Comparison of ENCODE assay signal across 8 mouse cellular contexts in the genomic region with DNA sequence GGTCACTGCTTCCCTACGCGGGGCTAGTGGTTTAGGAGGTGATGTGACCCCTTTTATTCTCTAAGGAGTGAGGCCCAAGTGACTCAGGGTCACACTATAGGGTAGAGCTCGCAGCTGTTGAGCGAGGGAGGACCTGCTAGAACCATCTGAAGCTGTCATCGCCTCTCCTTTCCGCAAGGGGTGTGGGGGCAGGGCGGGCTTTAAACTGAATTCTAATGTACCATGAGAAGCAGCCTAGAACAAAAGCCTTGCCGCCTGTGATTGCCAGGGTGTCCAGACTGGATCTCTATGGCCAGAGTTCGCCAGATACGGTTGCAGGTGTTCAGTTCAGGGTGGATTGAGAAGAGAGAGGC. TPM values are rescaled to one million over a fixed set of nuclear protein-coding genes. Genes with fewer than 3 reads are reported as not detected.
DNase-seq lines count a peak whose midpoint lies in the region; ATAC-seq and TF ChIP-seq lines count a peak whose summit lies in the region.

No protein-coding gene starts in this region.

- no peaks in the 10 kb centered on the region for H3K9me3 ChIP-seq in kidney, postnatal 0 days (replicated peaks; ENCODE audit: low read length)

- peak overlapping the region; percentile 2; the same call in 1 of the 2 replicates for H3K9ac ChIP-seq in kidney, postnatal 0 days (ENCODE audit: low read depth, low read length)

- peak overlapping the region; percentile 93 for H3K4me2 ChIP-seq in kidney, postnatal 0 days (ENCODE audit: low read length)

- peak overlapping the region; percentile 28 for H3K4me3 ChIP-seq in kidney, postnatal 0 days (replicated peaks; ENCODE audit: low read depth, low read length)

- no peaks in the 10 kb centered on the region; the same call in 1 of the 2 replicates for H3K27me3 ChIP-seq in kidney, postnatal 0 days (ENCODE audit: insufficient read depth, low read length)
- H3K27me3 ChIP-seq in splenic B cell, adult 2 months (ENCODE audit: control insufficient read depth, insufficient read depth, low read length, poor library complexity, severe bottlenecking): no peaks in the 10 kb centered on the region

- no peak for TF ChIP-seq CTCF in kidney, postnatal 0 days (IDR thresholded peaks at IDR 0.05; ENCODE audit: low read depth)

- WGBS in kidney, postnatal 0 days: 3% methylated on average over 10 of the region's 10 CpGs

- H3K36me3 ChIP-seq in kidney, postnatal 0 days (ENCODE audit: insufficient read depth, low read length): no peaks in the 10 kb centered on the region
- no peaks in the 10 kb centered on the region for H3K36me3 ChIP-seq in splenic B cell, adult 2 months (ENCODE audit: control insufficient read depth, insufficient read depth, low read length, poor library complexity, severe bottlenecking)

- H3K27ac ChIP-seq in kidney, postnatal 0 days: peak overlapping the region; percentile 58

- 0 out of 2 replicates have a peak, but pooled peaks cover 23% of the 10 kb centered on the region for H3K4me1 ChIP-seq in kidney, postnatal 0 days (replicated peaks; ENCODE audit: insufficient read depth, low read length)

- DNase-seq in layer of hippocampus, adult 11-12 months (ENCODE audit: low spot score): peak; percentile 66
- no peak for DNase-seq in layer of hippocampus, adult 9-10 months (ENCODE audit: low spot score)
- DNase-seq in forelimb bud, embryonic 11.5 days (ENCODE audit: low read depth, low spot score): peak; percentile 54
- DNase-seq in kidney, postnatal 0 days (ENCODE audit: low spot score): peak; percentile 61
- DNase-seq in mesoderm, embryonic 11.5 days (ENCODE audit: low read depth, low spot score): peak; percentile 89
- DNase-seq in splenic B cell, adult 2 months (ENCODE audit: low read depth, low spot score): peak; percentile 75
- DNase-seq in cerebellum, adult 9-11 months: no peak

- ATAC-seq in activated CD4-positive, CD25-positive, alpha-beta regulatory T cell, adult 4 months: peak; percentile 59
- ATAC-seq in kidney, postnatal 0 days (replicated peaks; ENCODE audit: low FRiP score, low read depth): peak; percentile 16; the same call in 1 of the 2 replicates

RNA-seq across cellular contexts. Expression of a gene that starts 1.4 kb away (rescaled TPM):
- 1 to 10 TPM in 1 of 2 experiments, under 1 TPM in 1; 0.69 to 1.0 TPM for polyA plus RNA-seq in activated CD4-positive, CD25-positive, alpha-beta regulatory T cell, adult 4 months (2017; shearing (Covaris generic))
- 24.8 and 28.0 TPM in 2 replicates for polyA plus RNA-seq in kidney, postnatal 0 days (2015; fragmentation: Nextera tagmentation; extraction: Ambion mirVana)

RNA-seq across cellular contexts. Expression of a gene that starts 31.1 kb away (rescaled TPM):
- polyA plus RNA-seq in activated CD4-positive, CD25-positive, alpha-beta regulatory T cell, adult 4 months (2017; shearing (Covaris generic)): 10 to 100 TPM; 51.0 to 57.8 TPM
- 110 and 117 TPM in 2 replicates for polyA plus RNA-seq in kidney, postnatal 0 days (2015; fragmentation: Nextera tagmentation; extraction: Ambion mirVana)

RNA-seq across cellular contexts. Expression of a gene that starts 53.9 kb away (rescaled TPM):
- polyA plus RNA-seq in activated CD4-positive, CD25-positive, alpha-beta regulatory T cell, adult 4 months (2017; shearing (Covaris generic)): 1 to 10 TPM; 4.7 to 5.4 TPM
- polyA plus RNA-seq in kidney, postnatal 0 days (2015; fragmentation: Nextera tagmentation; extraction: Ambion mirVana): 169 and 170 TPM in 2 replicates

Comparison
In these comparisons a context has a peak if more than half of its experiments do, and no peak if none do; other contexts are left out.
1. DNase-seq: peak in layer of hippocampus, adult 11-12 months (single experiment), forelimb bud, embryonic 11.5 days (single experiment), kidney, postnatal 0 days (single experiment), mesoderm, embryonic 11.5 days (single experiment) and splenic B cell, adult 2 months (single experiment); none in layer of hippocampus, adult 9-10 months (single experiment) and cerebellum, adult 9-11 months (single experiment).
2. RNA of a gene that starts 1.4 kb away (polyA plus RNA-seq): 24.8 to 28.0 TPM in kidney, postnatal 0 days; 0.69 to 1.0 TPM in activated CD4-positive, CD25-positive, alpha-beta regulatory T cell, adult 4 months; every median in the first group is over 10 times any median in the second.
3. RNA of a gene that starts 53.9 kb away (polyA plus RNA-seq): 169 to 170 TPM in kidney, postnatal 0 days; 4.7 to 5.4 TPM in activated CD4-positive, CD25-positive, alpha-beta regulatory T cell, adult 4 months; every median in the first group is over 10 times any median in the second.